8 mouse cellular contexts compared by ENCODE assay signal in genomic region chr17:15825481-15826396, GRCm38 (mm10). TPM values are rescaled to one million over a fixed set of nuclear protein-coding genes. Genes with fewer than 3 reads are reported as not detected.
DNase-seq lines count a peak whose midpoint lies in the region; ATAC-seq and TF ChIP-seq lines count a peak whose summit lies in the region.

No protein-coding gene starts in this region.

- WGBS in spleen, adult 2 months = 2% methylated on average over 95 of the region's 102 CpGs
- 1% methylated on average over 98 of the region's 102 CpGs for WGBS in liver, embryonic 12.5 days (ENCODE audit: insufficient replicate concordance)
- under 1% methylated on average over 91 of the region's 102 CpGs for WGBS in neural tube, embryonic 13.5 days

- no peaks in the 10 kb centered on the region for H3K36me3 ChIP-seq in spleen, adult 2 months (ENCODE audit: control insufficient read depth, insufficient read depth, low read length)
- H3K36me3 ChIP-seq in liver, embryonic 12.5 days = no peaks in the 10 kb centered on the region
- H3K36me3 ChIP-seq in neural tube, embryonic 13.5 days = peaks cover 3% of the 10 kb centered on the region

- H3K9ac ChIP-seq in liver, embryonic 12.5 days = peak overlapping the region; percentile 57
- peak overlapping the region; percentile 99 for H3K9ac ChIP-seq in neural tube, embryonic 13.5 days

- H3K4me1 ChIP-seq in spleen, adult 2 months (ENCODE audit: control insufficient read depth, insufficient read depth, insufficient read length) = peaks cover 7% of the 10 kb centered on the region; the same call in 1 of the 2 replicates
- peaks cover 20% of the 10 kb centered on the region for H3K4me1 ChIP-seq in liver, embryonic 12.5 days
- H3K4me1 ChIP-seq in neural tube, embryonic 13.5 days (replicated peaks) = peaks cover 59% of the 10 kb centered on the region

- peak overlapping the region; percentile 49 for H3K27ac ChIP-seq in spleen, adult 2 months (ENCODE audit: insufficient read depth, low read length)
- H3K27ac ChIP-seq in liver, embryonic 12.5 days = peak overlapping the region; percentile 54; the same call in 1 of the 2 replicates
- peak overlapping the region; percentile 97 for H3K27ac ChIP-seq in neural tube, embryonic 13.5 days (replicated peaks)

- no peak for TF ChIP-seq POLR2A in spleen, adult 2 months (IDR thresholded peaks at IDR 0.05; ENCODE audit: low read depth, low read length)

- H3K9me3 ChIP-seq in liver, embryonic 12.5 days (replicated peaks) = no peaks in the 10 kb centered on the region
- H3K9me3 ChIP-seq in neural tube, embryonic 13.5 days = no peaks in the 10 kb centered on the region

- H3K4me3 ChIP-seq in spleen, adult 2 months (ENCODE audit: extremely low read depth, insufficient read depth, insufficient read length) = peak overlapping the region; percentile 64
- H3K4me3 ChIP-seq in liver, embryonic 12.5 days = peak overlapping the region; percentile 59
- peak overlapping the region; percentile 98 for H3K4me3 ChIP-seq in neural tube, embryonic 13.5 days

- H3K27me3 ChIP-seq in spleen, adult 2 months (ENCODE audit: control insufficient read depth, insufficient read depth, low read length) = peaks cover 26% of the 10 kb centered on the region
- H3K27me3 ChIP-seq in liver, embryonic 12.5 days (replicated peaks) = peaks cover 80% of the 10 kb centered on the region
- H3K27me3 ChIP-seq in neural tube, embryonic 13.5 days = no peaks in the 10 kb centered on the region

- ATAC-seq in inflammation-experienced regulatory T-cells, adult 6 months = peak; percentile 36
- ATAC-seq in liver, embryonic 12.5 days = peak; percentile 43
- ATAC-seq in neural tube, embryonic 13.5 days (ENCODE audit: low read depth) = peak; percentile 42

- DNase-seq in spleen, adult 2 months (ENCODE audit: low read depth in 1 of 2, low spot score in 2 of 2) = peak in 1 of 2 experiments; percentile 20
- no peak for DNase-seq in spleen, adult 12 weeks (ENCODE audit: low spot score)
- peak; percentile 54 for DNase-seq in brain, adult 2 months (ENCODE audit: low read depth, low spot score)
- DNase-seq in frontal cortex, postnatal 10 days (ENCODE audit: low spot score in 2 of 2) = peak; percentile 41 to 52
- peak; percentile 45 to 50 for DNase-seq in urinary bladder, postnatal 36 days (ENCODE audit: low spot score in 2 of 2)

- peak overlapping the region; percentile 65 for H3K4me2 ChIP-seq in liver, embryonic 12.5 days
- peak overlapping the region; percentile 90 for H3K4me2 ChIP-seq in neural tube, embryonic 13.5 days

- no peak for TF ChIP-seq CTCF in spleen, adult 2 months (IDR thresholded peaks at IDR 0.05; ENCODE audit: extremely low read depth, insufficient read depth, insufficient read length, insufficient replicate concordance)

RNA-seq across cellular contexts. Expression of gene Rgmb, which starts 5.1 kb away (rescaled TPM):
- 11.4 and 12.9 TPM in 2 replicates for polyA plus RNA-seq in spleen, adult 2 months (2012; rRNA removed)
- polyA plus RNA-seq in inflammation-experienced regulatory T-cells, adult 6 months (2017; shearing (Covaris generic)) = under 1 TPM; 0.44 to 0.57 (median 0.52) TPM
- 2.7 and 3.1 TPM in 2 replicates for polyA plus RNA-seq in liver, embryonic 12.5 days (2016; fragmentation: Nextera tagmentation; extraction: Ambion mirVana)
- polyA plus RNA-seq in neural tube, embryonic 13.5 days (2015; fragmentation: Nextera tagmentation; extraction: Ambion mirVana) = 88.9 and 89.6 TPM in 2 replicates
